Mouse (Mus musculus): Measurements from ENCODE around the gene Dstn.
A peak's percentile ranks its signal among the peaks of the same experiment; 100 is the strongest.

Gene Dstn

GRCm38 (mm10) chr2:143916229-143916628, 1.1 kb downstream of the Dstn start:
- DNase-seq = no peak

GRCm38 (mm10) chr2:143917622-143918021, 2.5 kb downstream of the Dstn start:
- DNase-seq = no peak

GRCm38 (mm10) chr2:143918831-143919502, 3.8 kb downstream of the Dstn start:
- DNase-seq = no peak

GRCm38 (mm10) chr2:143924085-143924484, 9.0 kb downstream of the Dstn start:
- DNase-seq = no peak

GRCm38 (mm10) chr2:143925826-143926225, 10.7 kb downstream of the Dstn start:
- DNase-seq = no peak

GRCm38 (mm10) chr2:143929607-143930311, 14.6 kb downstream of the Dstn start:
- no peak for DNase-seq

GRCm38 (mm10) chr2:143932340-143932873, 17.3 kb downstream of the Dstn start:
- no peak for DNase-seq

GRCm38 (mm10) chr2:143933516-143933915, 18.4 kb downstream of the Dstn start:
- no peak for DNase-seq

- DNase-seq = no peak
These were observed 19.3 kb downstream of the Dstn start for GRCm38 (mm10) chr2:143934439-143934838.

GRCm38 (mm10) chr2:143937861-143938260, 22.7 kb downstream of the Dstn start:
- DNase-seq = no peak

- DNase-seq = no peak
These were observed 25.3 kb downstream of the Dstn start for GRCm38 (mm10) chr2:143940406-143940805.

GRCm38 (mm10) chr2:143944796-143945195, 29.7 kb downstream of the Dstn start:
- no peak for DNase-seq

GRCm38 (mm10) chr2:143945466-143946075, 30.5 kb downstream of the Dstn start:
- peak; percentile 65 for DNase-seq

GRCm38 (mm10) chr2:143946399-143946798, 31.3 kb downstream of the Dstn start:
- no peak for DNase-seq

- DNase-seq = no peak
These were observed 32.9 kb downstream of the Dstn start for GRCm38 (mm10) chr2:143947981-143948380.

- no peak for DNase-seq
These were observed 33.3 kb downstream of the Dstn start for GRCm38 (mm10) chr2:143948416-143948815.

GRCm38 (mm10) chr2:143949217-143949616, 34.1 kb downstream of the Dstn start:
- no peak for DNase-seq

GRCm38 (mm10) chr2:143950290-143951027, 35.3 kb downstream of the Dstn start:
- DNase-seq = no peak

GRCm38 (mm10) chr2:143951028-143951420, 35.9 kb downstream of the Dstn start:
- no peak for DNase-seq

GRCm38 (mm10) chr2:143951546-143952315, 36.6 kb downstream of the Dstn start:
- DNase-seq = no peak

- no peak for DNase-seq
These were observed 38.8 kb downstream of the Dstn start for GRCm38 (mm10) chr2:143953944-143954343.

GRCm38 (mm10) chr2:143955004-143955403, 39.9 kb downstream of the Dstn start:
- no peak for DNase-seq

All from kidney, adult 18-20 months (tissue).